In the genomic region with DNA sequence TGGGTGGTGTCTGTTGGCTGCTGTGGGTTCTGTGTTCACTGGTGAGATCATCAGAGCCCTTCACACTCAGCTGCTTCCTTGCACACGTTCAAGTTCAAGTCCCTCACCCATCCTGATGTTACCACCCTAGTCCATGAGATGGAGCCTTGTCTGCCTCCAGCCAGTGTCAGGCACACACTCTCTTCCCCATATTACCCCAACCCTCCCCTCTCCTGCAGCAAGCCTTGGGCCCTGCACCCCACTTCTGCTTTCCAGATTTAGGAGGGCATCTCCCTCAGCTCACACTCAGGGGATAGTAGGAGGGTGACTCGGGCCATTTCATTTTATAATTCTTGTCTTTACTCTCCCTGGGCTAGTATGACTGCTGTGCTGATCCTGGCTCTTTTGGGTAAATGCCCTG, we compare ENCODE assay signal across 29 mouse cellular contexts.
A peak's percentile ranks its signal among the peaks of the same experiment; 100 is the strongest.
DNase-seq lines count a peak whose midpoint lies in the region; ATAC-seq lines count a peak whose summit lies in the region.
"Had no signal": no experiment of that assay in that cellular context is flagged by ENCODE, and none has a peak within 500 bp of the region (broad histone marks: within the 10 kb centered on the region; RNA-seq: fewer than 3 reads in every experiment).

No protein-coding gene starts in this region.

- H3K4me3 ChIP-seq in midbrain, embryonic 11.5 days (ENCODE audit: low read depth, low read length) = no peak overlapping the region
- no peak overlapping the region for H3K4me3 ChIP-seq in midbrain, embryonic 10.5 days
- H3K4me3 ChIP-seq: embryonic facial prominence, embryonic 10.5 days; embryonic facial prominence, embryonic 13.5 days; erythroblast, embryonic 14.5 days; forebrain, embryonic 12.5 days; forebrain, embryonic 15.5 days; heart, embryonic 10.5 days; heart, embryonic 13.5 days; hindbrain, embryonic 13.5 days had no signal

- no peak overlapping the region for H3K9ac ChIP-seq in midbrain, embryonic 11.5 days (ENCODE audit: low read length)
- H3K9ac ChIP-seq: embryonic facial prominence, embryonic 13.5 days; forebrain, embryonic 12.5 days; forebrain, embryonic 15.5 days; heart, embryonic 13.5 days; hindbrain, embryonic 13.5 days had no signal

- no peaks in the 10 kb centered on the region for H3K9me3 ChIP-seq in midbrain, embryonic 11.5 days (ENCODE audit: control insufficient read depth, low read length)
- H3K9me3 ChIP-seq in midbrain, embryonic 10.5 days (replicated peaks) = no peaks in the 10 kb centered on the region
- H3K9me3 ChIP-seq: embryonic facial prominence, embryonic 10.5 days; embryonic facial prominence, embryonic 13.5 days; forebrain, embryonic 12.5 days; forebrain, embryonic 15.5 days; heart, embryonic 10.5 days; heart, embryonic 13.5 days; hindbrain, embryonic 13.5 days had no signal

- peak; percentile 75 for DNase-seq in midbrain, embryonic 11.5 days (ENCODE audit: low spot score, missing footprints)
- DNase-seq in midbrain, embryonic 10.5 days (ENCODE audit: low spot score) = no peak
- no peak for DNase-seq in left cerebral cortex, adult 9 months (ENCODE audit: low spot score in 2 of 2)
- no peak for DNase-seq in adrenal gland, adult (ENCODE audit: inconsistent age in 2 of 2, low spot score in 1 of 2)
- DNase-seq: adrenal gland, postnatal 10 days; adrenal gland, postnatal 36 days; cerebellum, adult 2 months; cerebellum, adult 9-11 months; cerebellum, postnatal 25 days; embryo, embryonic 11 days; gastrocnemius, postnatal 10 days; gastrocnemius, postnatal 36 days; heart, adult 18-20 months; heart, postnatal 14 days; heart, postnatal 4 days had no signal

- H3K36me3 ChIP-seq in midbrain, embryonic 11.5 days (ENCODE audit: control insufficient read depth, insufficient read depth, low read length) = no peaks in the 10 kb centered on the region
- no peaks in the 10 kb centered on the region for H3K36me3 ChIP-seq in midbrain, embryonic 10.5 days
- H3K36me3 ChIP-seq: embryonic facial prominence, embryonic 10.5 days; embryonic facial prominence, embryonic 13.5 days; forebrain, embryonic 12.5 days; forebrain, embryonic 15.5 days; heart, embryonic 10.5 days; heart, embryonic 13.5 days; hindbrain, embryonic 13.5 days had no signal

- H3K4me2 ChIP-seq in midbrain, embryonic 11.5 days = no peak overlapping the region
- H3K4me2 ChIP-seq: embryonic facial prominence, embryonic 13.5 days; forebrain, embryonic 12.5 days; forebrain, embryonic 15.5 days; heart, embryonic 13.5 days; hindbrain, embryonic 13.5 days had no signal

- no peak overlapping the region for H3K27ac ChIP-seq in midbrain, embryonic 11.5 days (ENCODE audit: low read depth, low read length)
- H3K27ac ChIP-seq in midbrain, embryonic 10.5 days (replicated peaks) = no peak overlapping the region
- H3K27ac ChIP-seq: embryonic facial prominence, embryonic 10.5 days; embryonic facial prominence, embryonic 13.5 days; forebrain, embryonic 12.5 days; forebrain, embryonic 15.5 days; heart, embryonic 10.5 days; heart, embryonic 13.5 days; hindbrain, embryonic 13.5 days had no signal

- ATAC-seq in midbrain, embryonic 11.5 days (ENCODE audit: low FRiP score) = no peak
- ATAC-seq in common myeloid progenitor, adult 5-6 weeks (replicated peaks; ENCODE audit: low read depth, poor library complexity, severe bottlenecking) = peak; percentile 56; the same call in 1 of the 2 replicates
- peak; percentile 76 to 94 for ATAC-seq in hematopoietic stem cell, adult 5-6 weeks (replicated peaks in 1 of 2; ENCODE audit: insufficient read depth in 1 of 2, low FRiP score in 2 of 2, low TSS enrichment in 1 of 2, low read depth in 1 of 2, poor library complexity in 2 of 2, severe bottlenecking in 2 of 2)
- ATAC-seq: activated CD4-positive, CD25-positive, alpha-beta regulatory T cell, adult 4 months; forebrain, embryonic 15.5 days; hindbrain, embryonic 16.5 days; inflammation-experienced regulatory T-cells, adult 6 months; intestine, embryonic 16.5 days had no signal

- no peaks in the 10 kb centered on the region for H3K27me3 ChIP-seq in midbrain, embryonic 11.5 days (ENCODE audit: control insufficient read depth, insufficient read depth, low read length)
- H3K27me3 ChIP-seq in midbrain, embryonic 10.5 days (ENCODE audit: low read depth, poor library complexity, severe bottlenecking) = no peaks in the 10 kb centered on the region; the same call in 1 of the 2 replicates
- H3K27me3 ChIP-seq: embryonic facial prominence, embryonic 13.5 days; forebrain, embryonic 15.5 days; heart, embryonic 13.5 days had no signal

- WGBS in midbrain, embryonic 11.5 days = 70% methylated on average over 2 of the region's 2 CpGs
- 77% methylated on average over 2 of the region's 2 CpGs for WGBS in midbrain, embryonic 10.5 days

- no peaks in the 10 kb centered on the region for H3K4me1 ChIP-seq in midbrain, embryonic 11.5 days (ENCODE audit: control insufficient read depth, insufficient read depth, low read length)
- H3K4me1 ChIP-seq in midbrain, embryonic 10.5 days = peaks cover 26% of the 10 kb centered on the region
- H3K4me1 ChIP-seq: embryonic facial prominence, embryonic 13.5 days; heart, embryonic 13.5 days had no signal
